Mouse (Mus musculus) spleen, adult 10 weeks (tissue): Measurements from ENCODE around the gene Hist1h3c. TPM values are rescaled to one million over a fixed set of nuclear protein-coding genes. Genes with fewer than 3 reads are reported as not detected.

ENCODE experiments used
- polyA plus RNA-seq: library from polyadenylated mRNA; stranded (reverse); fragments of 350-450 nt; fragmentation: Illumina TruSeq; extraction: RNeasy Lipid Tissue Mini Kit (QIAGEN cat#74804); gene quantifications from one replicate; pipeline ENCODE4 v1.2.3, GENCODE M21; 2015; ENCODE audit warnings: low replicate concordance; ENCODE audit not compliant: insufficient read depth

The Hist1h3c gene
- polyA plus RNA-seq, 1 experiment from 2014 or later, result not detected

Other genes starting within 250 kb of the Hist1h3c start
- not detected for gene Hist1h4h, start 214.6 kb downstream of the Hist1h3c start, polyA plus RNA-seq
- gene Hist1h2af, start 211.7 kb downstream of the Hist1h3c start, polyA plus RNA-seq, result not detected
- gene Hist1h3g, start 210.2 kb downstream of the Hist1h3c start, polyA plus RNA-seq, result not detected
- 0.36 TPM for gene Hist1h2bh, start 202.2 kb downstream of the Hist1h3c start, polyA plus RNA-seq
- not detected for gene Hist1h3f, start 201.6 kb downstream of the Hist1h3c start, polyA plus RNA-seq
- gene Hist1h4f, start 194.0 kb downstream of the Hist1h3c start, polyA plus RNA-seq, result not detected
- gene Hist1h1d, start 192.3 kb downstream of the Hist1h3c start, polyA plus RNA-seq, result 0.11 TPM
- not detected for gene Hist1h3e, start 183.2 kb downstream of the Hist1h3c start, polyA plus RNA-seq
- gene Hist1h2ae, start 174.4 kb downstream of the Hist1h3c start, polyA plus RNA-seq, result 0.52 TPM
- 1.1 TPM for gene Hist1h2bg, start 174.2 kb downstream of the Hist1h3c start, polyA plus RNA-seq
- gene Hist1h2bf, start 171.4 kb downstream of the Hist1h3c start, polyA plus RNA-seq, result not detected
- gene Hist1h2ad, start 171.2 kb downstream of the Hist1h3c start, polyA plus RNA-seq, result not detected
- 0.39 TPM for gene Hist1h3d, start 169.8 kb downstream of the Hist1h3c start, polyA plus RNA-seq
- gene Hist1h4d, start 164.0 kb downstream of the Hist1h3c start, polyA plus RNA-seq, result not detected
- gene Hist1h2be, start 124.5 kb downstream of the Hist1h3c start, polyA plus RNA-seq, result 3.3 TPM
- gene Hist1h1e, start 123.0 kb downstream of the Hist1h3c start, polyA plus RNA-seq, result 0.40 TPM
- gene Hist1h2ac, start 61.7 kb downstream of the Hist1h3c start, polyA plus RNA-seq, result 0.75 TPM
- gene Hist1h2bc, start 61.4 kb downstream of the Hist1h3c start, polyA plus RNA-seq, result 19.4 TPM
- not detected for gene Hist1h1t, start 49.8 kb downstream of the Hist1h3c start, polyA plus RNA-seq
- not detected for gene Hist1h4c, start 47.1 kb downstream of the Hist1h3c start, polyA plus RNA-seq
- gene Hfe, start 34.7 kb downstream of the Hist1h3c start, polyA plus RNA-seq, result 28.5 TPM
- gene Hist1h1c, start 6.8 kb downstream of the Hist1h3c start, polyA plus RNA-seq, result 26.6 TPM
- not detected for gene Hist1h2bb, start 1.1 kb upstream of the Hist1h3c start, polyA plus RNA-seq
- gene Hist1h2ab, start 5.5 kb upstream of the Hist1h3c start, polyA plus RNA-seq, result not detected
- not detected for gene Hist1h3b, start 6.7 kb upstream of the Hist1h3c start, polyA plus RNA-seq
- gene Hist1h4b, start 11.4 kb upstream of the Hist1h3c start, polyA plus RNA-seq, result not detected
- gene Hist1h4a, start 15.6 kb upstream of the Hist1h3c start, polyA plus RNA-seq, result not detected
- gene Hist1h3a, start 16.8 kb upstream of the Hist1h3c start, polyA plus RNA-seq, result not detected
- not detected for gene Hist1h1a, start 18.1 kb upstream of the Hist1h3c start, polyA plus RNA-seq
- gene Trim38, start 24.3 kb upstream of the Hist1h3c start, polyA plus RNA-seq, result not detected
- gene Slc17a2, start 61.4 kb upstream of the Hist1h3c start, polyA plus RNA-seq, result not detected
- gene Slc17a3, start 93.8 kb upstream of the Hist1h3c start, polyA plus RNA-seq, result not detected
- not detected for gene Slc17a1, start 122.1 kb upstream of the Hist1h3c start, polyA plus RNA-seq
- not detected for gene Slc17a4, start 169.4 kb upstream of the Hist1h3c start, polyA plus RNA-seq
- gene Hist1h2ba, start 188.6 kb upstream of the Hist1h3c start, polyA plus RNA-seq, result not detected
- not detected for gene Hist1h2aa, start 188.9 kb upstream of the Hist1h3c start, polyA plus RNA-seq
- gene Scgn, start 245.6 kb upstream of the Hist1h3c start, polyA plus RNA-seq, result not detected